Mouse (Mus musculus): ENCODE results near the gene Gm11034.

Gene Gm11034

DNA sequence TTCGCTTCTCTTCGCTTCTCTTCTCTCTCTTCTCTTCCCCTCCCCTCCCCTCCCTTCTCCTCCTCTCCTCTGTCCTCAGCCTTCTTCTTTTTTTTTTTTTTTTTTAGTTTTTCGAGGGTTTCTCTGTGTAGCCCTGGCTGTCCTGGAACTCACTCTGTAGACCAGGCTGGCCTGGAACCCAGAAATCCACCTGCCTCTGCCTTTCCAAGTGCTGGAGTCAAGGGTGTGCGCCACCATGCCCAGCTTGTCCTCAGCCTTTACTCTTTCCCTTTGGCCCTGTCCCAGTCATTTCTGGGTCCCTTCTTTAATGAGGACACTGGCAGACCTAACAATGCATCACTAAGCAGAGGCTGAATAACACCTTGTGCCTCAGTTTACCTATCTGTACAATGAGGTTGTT lies at the start of gene Gm11034:
Gm11034 (minus strand) TSS at position 101 of the 400 bp plus-strand sequence.
- no peak for DNase-seq (ENCODE audit: low spot score)

DNA sequence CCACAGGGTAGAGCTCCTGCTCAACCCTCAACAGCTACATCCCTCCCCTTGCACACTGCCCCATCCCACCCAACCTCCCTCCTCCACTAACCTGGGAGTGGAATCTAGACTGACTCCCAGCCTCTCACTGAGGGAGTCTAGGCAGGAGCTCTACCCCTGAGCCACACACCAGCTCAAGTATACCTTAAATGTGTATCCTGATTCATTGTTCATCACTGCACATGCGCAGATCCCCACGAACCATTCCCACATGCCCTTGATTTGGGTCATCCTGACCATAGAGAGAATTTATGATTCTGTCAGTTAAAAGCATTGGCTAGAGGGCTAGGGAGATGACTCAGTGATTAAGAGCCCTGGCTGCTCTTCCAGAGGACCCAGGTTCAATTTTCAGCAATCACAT lies 49.3 kb upstream of the Gm11034 start:
- DNase-seq (ENCODE audit: low spot score) = no peak

DNA sequence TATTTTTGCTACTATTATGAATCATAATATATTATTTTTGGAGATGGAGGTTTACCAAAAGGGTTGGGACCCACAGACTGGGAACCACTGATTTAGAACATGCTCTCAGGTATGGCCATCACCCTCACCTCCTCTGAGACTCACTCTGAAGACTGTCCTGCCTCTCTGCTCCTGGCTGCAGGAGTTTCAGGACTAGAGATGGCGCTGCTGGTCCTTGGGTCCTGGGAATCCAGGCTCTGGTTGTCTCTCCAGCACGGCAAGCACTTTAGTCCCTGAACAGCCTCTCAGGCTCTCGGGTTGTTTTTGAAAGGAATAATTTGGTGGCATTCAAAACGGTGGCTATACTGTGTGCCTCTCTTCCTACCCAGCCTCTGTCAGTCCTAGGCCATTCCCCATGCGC lies 48.4 kb upstream of the Gm11034 start:
- DNase-seq (ENCODE audit: low spot score) = no peak

DNA sequence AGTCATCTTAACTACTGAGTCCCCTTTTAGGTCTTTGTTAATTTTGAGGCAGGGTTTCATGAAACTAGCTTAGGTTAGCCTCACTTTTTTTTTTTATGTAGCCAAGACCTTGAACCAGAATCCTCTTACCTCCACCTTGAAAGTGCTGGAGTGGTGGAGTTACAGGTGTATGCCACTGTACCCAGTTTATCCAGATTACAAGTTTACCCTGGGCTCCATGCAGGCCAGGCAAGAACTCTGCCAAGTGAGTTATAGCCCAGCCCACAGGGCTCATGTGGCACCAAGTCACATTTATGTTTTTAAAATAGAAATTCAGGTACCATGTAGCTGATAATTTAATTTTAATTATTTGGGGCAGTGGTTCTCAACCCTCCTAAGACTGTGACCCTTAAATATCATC lies 48.0 kb upstream of the Gm11034 start:
- no peak for DNase-seq (ENCODE audit: low spot score)

DNA sequence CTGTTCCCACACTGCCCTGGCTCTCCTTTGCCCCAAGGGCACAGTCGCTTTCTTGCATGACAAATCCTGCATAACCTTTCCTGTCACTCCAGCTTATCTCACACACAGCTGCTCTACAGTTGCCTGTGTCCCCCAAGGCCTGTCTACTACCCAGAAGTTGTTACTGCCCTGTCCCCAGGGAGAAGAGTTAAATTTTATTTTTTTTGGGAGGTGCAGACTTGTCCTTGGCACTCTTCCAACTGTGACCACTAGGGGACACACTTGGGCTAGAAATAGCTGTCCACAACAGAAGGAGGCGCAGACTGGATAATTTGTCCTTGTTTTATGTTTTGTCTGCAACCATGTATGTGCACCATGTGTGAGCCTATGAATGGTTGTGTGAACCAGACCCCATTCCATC lies 47.6 kb upstream of the Gm11034 start:
- no peak for DNase-seq (ENCODE audit: low spot score)

DNA sequence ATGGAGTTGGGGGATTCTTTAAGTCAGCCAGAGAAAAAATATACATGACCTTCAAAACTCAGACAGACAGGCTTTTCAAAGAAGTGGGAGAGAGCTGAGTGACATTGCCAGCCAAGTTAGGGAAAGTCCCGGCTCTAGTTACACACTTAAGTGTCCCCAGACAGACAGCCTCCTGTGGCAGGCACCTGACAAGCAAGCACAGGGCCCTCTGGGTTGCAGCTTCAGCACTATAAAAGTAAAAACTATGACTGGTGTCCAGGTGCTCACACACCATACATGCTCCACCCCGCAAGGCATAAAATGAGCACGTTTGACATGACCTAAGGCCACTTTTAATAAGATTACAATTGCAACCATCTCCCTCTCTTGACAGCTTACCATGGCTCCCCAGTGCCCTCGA lies 47.1 kb upstream of the Gm11034 start:
- no peak for DNase-seq (ENCODE audit: low spot score)

DNA sequence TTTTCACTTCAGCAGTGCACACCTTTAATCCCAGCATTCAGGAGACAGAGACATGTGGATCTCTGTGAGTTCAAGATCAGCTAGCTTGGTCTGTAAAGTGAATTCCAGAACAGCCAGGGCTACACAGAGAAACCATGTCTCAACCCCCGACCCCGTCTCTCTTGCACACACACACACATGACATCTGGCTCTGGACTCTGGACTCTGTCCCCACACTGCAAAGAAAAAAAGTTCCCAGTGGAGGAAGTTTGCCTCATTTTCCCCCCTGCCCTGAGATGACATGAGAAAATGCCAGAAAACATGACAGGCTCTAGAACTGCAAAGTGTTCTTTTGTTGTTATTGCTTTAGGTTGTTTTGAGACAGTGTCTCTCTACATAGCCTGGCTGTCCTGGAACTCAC lies 46.4 kb upstream of the Gm11034 start:
- no peak for DNase-seq (ENCODE audit: low spot score)

DNA sequence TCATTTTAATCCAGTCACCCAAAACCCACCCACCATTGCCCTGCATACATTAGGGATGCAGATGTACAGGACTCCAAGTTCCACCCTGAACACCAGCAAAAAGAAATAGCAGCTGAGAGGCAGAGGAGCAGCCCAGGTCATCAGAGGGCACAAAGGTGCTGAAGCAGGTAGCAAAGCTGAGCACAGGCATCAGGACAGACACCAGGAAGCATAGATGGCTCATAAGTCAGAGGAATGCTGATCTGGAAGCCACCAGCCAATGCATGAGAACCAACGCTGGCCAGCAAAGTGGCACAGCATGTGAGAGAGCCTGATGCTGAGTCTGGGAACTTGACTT lies 44.4 kb upstream of the Gm11034 start:
- DNase-seq (ENCODE audit: low spot score) = no peak

DNA sequence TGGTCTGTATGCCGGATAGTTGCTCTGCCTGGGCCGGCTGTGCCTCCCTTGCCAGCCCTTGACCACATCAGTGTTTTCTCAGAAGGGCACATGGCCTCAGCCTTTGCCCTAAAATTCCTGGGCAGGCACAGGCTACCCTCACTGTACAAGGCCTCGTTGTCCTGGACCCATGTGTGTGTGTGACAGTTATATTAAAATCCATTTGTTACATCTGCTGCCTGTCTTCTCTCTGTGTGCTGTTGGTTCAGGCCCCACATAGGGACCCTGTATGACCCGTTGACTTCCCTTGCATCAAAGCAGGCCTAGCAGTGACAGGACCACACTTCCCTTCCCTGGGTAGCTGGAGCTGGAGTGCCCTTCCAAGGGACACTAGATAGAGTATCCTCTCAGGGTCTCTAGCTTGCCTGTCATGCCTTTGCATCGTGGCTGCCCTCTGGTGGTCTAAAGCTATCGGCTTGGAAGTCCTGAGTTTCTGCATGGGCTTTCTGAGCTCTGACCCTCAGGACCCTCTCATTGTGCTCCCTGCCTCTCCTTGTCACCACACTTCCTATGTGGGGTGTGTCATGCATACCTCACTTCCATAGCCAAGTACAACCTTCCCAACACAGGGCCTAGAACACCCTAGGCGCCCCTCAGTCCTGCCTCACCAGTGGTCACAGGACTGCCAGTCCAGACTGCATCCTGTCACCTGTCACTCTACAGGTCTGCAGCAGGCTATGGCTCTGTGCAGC lies 43.9 kb upstream of the Gm11034 start:
- no peak for DNase-seq (ENCODE audit: low spot score)

DNA sequence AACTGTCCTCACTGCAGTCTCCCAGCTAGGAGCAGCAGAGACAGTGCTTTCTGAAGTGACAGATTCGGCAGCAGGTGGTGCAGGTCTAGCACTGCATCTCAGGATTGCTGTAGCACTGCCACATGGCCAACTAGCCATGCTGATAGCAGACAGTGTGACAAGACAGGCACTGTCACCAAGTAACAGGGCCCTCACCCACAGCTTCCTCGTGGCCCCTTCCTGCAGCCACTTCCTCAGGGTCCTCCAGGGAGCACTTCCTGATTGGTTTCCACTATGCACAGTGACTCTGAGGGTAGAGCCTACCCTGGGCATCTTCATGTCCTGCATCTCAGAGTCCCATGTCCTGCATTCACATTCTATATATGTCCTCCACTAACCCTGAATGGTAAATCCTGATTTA lies 31.2 kb upstream of the Gm11034 start:
- no peak for DNase-seq (ENCODE audit: low spot score)

DNA sequence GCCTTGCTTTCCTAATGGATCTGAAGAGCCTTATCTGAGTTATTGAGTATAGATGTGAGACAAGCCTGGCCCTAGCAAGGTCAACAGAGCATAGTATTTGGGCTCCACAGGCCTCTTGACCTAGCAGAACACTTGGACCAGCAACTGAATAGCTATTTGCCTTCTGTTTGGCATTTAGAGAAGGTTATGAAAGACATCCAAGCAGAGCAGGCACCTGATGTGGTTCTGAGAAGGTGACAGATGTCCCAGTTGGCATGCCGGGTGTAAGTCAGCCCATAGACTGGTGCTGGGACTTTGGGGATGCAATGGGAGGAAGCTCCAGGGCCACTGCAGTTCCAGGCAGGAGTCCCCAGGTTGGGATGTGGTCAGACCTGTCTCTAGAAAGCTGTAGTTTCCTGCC lies 28.8 kb upstream of the Gm11034 start:
- DNase-seq (ENCODE audit: low spot score) = no peak

DNA sequence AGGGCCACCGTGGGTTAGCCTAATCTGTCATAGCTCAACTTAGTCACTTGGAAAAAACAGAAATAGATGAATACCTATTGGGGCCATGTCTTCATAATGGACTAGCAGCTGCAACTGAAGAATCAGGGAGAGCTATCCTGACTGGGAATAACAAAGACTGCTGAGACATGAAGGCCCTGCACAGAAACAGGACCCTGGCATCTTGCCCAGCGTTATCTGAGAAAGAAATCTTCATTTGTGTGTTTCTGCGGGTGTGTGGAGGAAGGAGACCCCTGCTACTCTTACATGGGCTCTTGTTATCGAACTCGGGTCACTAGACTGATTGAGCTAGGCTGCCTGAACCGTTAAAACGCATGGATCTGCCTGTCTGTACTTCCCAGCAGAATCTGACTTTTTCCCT lies 27.5 kb upstream of the Gm11034 start:
- no peak for DNase-seq (ENCODE audit: low spot score)

DNA sequence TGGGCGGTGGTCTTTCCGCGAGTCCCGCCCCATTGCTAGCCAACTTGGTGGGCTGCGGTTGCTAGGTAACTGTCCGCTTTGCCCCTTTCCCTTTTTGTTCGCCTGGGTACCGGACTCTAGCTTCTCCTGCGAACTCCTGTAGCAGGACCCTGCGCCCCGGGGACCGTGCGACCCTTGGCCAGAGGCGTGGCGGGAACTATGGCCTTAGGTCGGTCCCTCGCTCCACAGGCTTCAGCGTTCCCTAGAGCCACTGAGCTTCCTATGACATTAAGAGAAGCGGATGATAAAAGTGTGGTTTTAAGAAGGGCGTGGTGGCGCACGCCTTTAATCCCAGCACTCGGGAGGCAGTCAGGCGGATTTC lies 26.9 kb upstream of the Gm11034 start:
- DNase-seq (ENCODE audit: low spot score) = no peak

DNA sequence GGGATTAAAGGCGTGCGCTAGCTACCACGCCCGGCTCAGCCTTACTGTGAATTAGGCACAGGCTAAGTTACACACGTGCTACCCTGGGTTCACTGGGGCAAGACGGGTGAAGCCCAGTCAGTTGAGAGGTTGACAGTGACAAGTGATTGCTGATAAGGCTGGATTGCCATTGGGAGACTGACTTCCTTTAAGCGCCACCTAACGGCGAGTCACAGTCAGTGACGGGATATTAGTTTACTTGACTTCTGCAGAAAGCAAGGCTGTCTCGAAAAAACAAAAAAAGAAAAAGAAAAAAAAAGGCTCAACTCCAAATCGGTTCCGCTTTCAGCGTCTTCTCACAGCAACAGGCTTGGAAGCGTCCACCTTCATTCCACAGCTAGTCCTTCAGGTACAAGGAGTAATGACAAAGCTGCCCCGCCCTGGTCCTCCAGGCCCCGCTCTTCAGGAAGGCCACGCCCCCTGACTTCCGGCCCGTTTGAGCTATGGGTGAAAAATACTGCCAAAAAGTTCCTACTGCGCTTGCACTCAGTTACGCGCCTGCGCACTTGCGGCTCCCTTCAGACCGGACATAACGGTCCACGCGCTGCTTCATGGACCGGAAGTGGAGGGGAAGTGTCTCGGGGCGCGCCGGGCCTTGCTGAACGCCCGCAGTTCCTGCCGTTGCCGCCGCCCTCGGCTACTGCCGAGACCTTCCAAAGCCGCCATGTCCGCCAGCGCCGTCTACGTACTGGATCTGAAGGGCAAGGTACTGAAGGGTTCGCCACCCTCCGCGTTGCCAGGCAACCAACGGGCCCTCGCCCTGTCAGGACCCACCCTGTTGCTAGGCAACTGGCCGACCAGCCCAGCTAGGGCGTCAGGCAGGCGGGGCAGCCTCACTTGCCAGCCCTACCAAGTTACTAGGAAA lies 26.3 kb upstream of the Gm11034 start, which contains the start of gene Ap1m1:
Ap1m1 (plus strand) TSS at position 520 of the 904 bp plus-strand sequence.
- DNase-seq (ENCODE audit: low spot score) = peak; percentile 95

DNA sequence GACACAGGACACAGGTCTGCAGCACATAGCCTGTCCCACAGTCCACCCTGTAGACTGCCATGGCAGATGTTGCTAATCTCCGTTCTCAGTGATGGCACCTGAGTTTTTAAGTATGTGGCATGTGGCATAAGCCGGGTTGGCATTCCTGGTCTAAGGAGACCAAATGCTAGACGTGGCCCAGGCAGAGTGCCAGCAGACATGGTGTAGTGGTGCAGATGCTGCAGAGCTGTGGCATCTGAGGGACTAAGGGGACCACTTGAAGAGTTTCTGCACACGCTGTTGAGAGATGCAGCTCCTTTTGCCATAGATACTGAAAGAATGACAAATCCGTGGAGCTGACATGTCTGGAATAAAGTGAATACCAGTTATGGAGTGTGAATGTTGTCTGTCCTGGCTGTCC lies 9.2 kb upstream of the Gm11034 start:
- DNase-seq (ENCODE audit: low spot score) = no peak

DNA sequence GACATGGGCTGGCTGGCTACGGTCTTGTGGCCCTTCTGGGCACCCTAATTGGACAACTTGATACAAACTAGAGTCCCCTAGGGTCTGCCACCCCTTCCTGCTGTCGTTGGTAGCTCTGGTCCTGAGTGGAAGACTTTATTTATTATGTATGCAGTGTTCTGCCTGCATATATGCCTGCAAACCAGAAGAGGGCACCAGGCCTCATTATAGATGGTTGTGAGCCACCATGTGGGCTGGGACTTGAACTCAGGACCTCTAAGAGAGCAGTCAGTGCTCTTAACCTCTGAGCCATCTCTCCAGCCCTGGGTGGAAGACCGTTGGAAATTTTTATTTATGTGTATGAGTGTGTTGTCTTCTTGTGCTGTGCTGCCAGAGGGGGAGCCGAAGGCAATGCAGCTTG lies 7.3 kb upstream of the Gm11034 start:
- no peak for DNase-seq (ENCODE audit: low spot score)

DNA sequence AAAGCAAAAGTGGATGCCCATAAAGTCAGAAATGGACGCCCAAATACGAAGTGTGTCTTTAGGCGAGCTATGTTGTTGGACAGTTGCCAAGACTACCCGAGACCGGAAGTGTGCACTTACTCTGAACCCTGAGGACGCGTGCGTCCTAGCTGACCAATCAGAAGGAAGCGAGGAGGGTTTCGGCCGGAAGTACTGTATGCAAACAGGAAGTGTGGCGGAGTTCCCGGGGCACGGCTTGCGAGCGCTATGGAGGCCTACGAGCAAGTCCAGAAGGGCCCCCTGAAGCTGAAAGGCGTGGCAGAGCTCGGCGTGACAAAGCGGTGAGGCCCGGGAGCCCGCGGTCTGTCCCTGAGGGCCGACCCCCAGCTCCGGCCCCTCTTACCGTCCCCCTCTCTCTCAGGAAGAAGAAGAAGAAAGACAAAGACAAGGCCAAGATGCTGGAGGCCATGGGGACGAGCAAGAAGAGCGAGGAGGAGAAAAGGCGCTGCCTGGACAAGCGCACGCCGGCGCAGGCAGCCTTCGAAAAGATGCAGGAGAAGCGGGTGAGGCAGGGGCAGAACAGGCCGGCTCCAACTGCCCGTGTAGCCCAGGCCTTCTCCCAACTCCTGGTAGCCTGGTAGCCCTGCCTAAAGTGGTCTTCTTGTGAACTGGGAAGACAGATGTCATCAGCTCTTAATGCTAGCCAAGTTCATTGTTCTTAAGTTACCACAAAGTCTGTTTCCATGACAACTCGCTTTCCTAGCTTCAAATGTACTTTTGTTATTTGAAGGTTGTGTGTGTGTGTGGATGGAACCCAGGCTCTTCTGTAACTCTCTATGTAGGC lies 6.3 kb upstream of the Gm11034 start, which contains the start of gene Fam32a:
Fam32a (plus strand) TSS at position 190 of the 823 bp plus-strand sequence.
- peak; percentile 89 for DNase-seq (ENCODE audit: low spot score)

DNA sequence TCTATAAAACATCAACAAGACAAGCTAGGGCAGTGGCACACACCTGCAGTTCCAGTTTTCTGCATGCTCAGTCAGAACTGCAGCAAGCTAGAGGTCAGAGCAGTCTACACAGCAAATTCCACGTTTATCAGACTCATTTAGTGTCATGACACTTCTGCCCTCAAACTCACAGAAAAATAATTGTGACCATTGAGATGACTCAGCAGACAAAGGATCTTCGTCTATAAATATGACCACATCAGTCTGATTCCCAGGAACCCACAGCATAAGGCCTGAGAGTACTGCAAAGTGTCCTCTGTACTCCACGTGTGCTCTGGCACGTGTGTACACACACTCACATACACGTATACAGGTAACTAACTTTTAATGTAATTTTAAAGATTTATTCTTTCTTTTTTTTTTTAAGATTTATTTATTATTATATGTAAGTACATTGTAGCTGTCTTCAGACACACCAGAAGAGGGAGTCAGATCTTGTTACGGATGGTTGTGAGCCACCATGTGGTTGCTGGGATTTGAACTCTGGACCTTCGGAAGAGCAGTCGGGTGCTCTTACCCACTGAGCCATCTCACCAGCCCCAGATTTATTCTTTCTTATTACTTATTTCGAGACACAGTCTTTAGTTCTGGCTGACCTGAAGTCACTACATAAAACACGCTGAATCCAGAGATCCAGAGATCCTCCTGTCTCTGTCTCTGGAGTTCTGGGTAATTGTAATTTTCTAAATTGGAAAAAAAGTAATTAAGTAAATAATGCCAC lies 5.5 kb upstream of the Gm11034 start:
- DNase-seq (ENCODE audit: low spot score) = no peak

DNA sequence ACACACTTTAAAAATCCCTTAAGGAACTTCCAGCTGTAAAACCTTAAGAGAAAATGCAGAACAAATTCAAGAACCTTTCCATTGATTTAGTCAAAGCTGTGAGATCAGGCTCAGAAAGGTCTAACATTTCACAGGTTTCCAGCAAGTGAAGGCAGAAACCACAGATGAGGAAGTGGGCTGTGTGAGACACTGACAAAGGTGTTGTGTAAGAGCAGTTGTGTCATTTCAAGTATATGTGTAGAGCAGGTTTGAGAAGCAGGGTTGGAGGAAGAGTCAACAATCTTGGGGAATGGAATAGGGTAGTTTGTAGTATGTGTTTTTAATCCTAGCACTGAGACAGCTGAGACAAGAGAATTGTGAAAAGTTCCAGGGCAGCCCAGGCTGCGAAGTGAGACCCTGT lies 2.4 kb upstream of the Gm11034 start:
- no peak for DNase-seq (ENCODE audit: low spot score)

DNA sequence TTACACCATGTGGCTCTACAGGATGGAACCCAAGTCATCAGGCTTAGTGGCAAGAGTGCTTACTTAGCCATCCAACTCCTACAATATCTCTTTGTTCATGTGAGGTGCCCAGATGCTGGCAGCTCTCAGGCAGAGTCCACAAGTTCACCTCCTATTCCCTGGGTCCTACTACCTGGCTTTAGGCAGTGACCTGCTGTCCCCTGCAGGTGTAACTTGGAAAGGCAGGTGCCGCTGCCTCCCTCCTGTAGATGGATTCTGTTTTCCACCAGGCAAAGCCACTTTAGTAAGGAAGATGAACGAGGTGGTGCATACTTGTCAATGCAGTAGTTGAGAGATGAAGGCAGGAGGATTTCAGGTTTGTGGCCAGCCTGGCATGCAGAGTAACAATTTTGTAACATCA lies 1.6 kb upstream of the Gm11034 start:
- DNase-seq (ENCODE audit: low spot score) = no peak

DNA sequence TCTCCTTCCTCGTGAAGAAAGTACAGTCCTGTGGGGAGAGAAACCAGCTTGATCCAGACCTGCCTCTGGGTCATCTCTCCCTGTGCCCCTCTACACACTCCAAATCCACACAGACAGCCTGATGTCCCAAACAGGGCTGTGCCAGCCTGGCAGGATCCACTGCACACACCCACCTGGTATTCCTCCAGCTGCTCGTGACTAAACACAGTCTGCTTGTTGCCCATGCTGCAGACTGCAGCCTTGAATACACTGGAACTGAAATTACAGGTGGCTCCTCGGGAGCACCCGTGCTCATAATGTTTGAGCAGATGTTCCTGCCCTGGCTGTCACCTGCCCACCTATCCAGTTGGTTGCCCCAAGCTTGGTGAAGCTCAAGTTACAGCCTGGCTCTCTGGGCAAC lies 685 bp downstream of the Gm11034 start, which contains the start of gene Cib3:
Cib3 (minus strand) TSS at position 87 of the 400 bp plus-strand sequence.
- no peak for DNase-seq (ENCODE audit: low spot score)

DNA sequence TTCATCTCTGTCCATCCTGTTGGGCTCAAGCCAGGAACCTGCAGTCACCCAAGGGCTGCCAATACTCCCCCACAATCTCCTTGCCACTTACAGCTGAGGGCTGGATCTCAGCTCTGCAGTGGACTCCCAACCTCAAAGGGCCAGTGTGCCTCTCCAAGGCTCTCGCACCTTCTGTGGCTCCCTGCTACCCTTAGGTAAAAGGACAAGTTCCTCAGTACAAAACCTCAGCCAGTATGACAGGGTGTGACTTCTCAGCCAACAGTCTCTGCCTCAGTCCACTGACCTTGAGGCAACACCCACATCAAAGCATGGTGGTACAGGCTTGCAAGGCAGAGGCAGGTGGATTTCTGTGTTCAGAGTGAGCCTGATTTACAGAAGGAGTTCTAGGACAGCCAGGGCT lies 1.6 kb downstream of the Gm11034 start:
- no peak for DNase-seq (ENCODE audit: low spot score)
